Mouse (Mus musculus) intestine, postnatal 0 days (tissue): ENCODE results near the gene Tvp23a. TPM values are rescaled to one million over a fixed set of nuclear protein-coding genes. Genes with fewer than 3 reads are reported as not detected.

Experiments
- ATAC-seq: fragments of 200-750 bp; cut with Nextera tagmentation; 2 replicates; pipeline ENCODE4 v1.8.0; 2017; ENCODE audit warnings: mild to moderate bottlenecking, moderate TSS enrichment, moderate library complexity
- H3K27ac ChIP-seq: fragments of 300-500 bp; sonication (generic); 2 replicates; pipeline ENCODE4 v1.5.1; 2014; ENCODE audit warnings: mild to moderate bottlenecking, low read depth, low read length, moderate library complexity
- H3K27me3 ChIP-seq: fragments of 300-500 bp; sonication (generic); replicated peaks from 2 replicates; pipeline ENCODE4 v1.6.1; 2014; ENCODE audit warnings: low read length, mixed read lengths; ENCODE audit not compliant: control insufficient read depth, insufficient read depth
- H3K36me3 ChIP-seq: fragments of 300-500 bp; sonication (generic); 2 replicates; pipeline ENCODE4 v1.6.1; 2014; ENCODE audit warnings: mild to moderate bottlenecking, moderate library complexity; ENCODE audit not compliant: control insufficient read depth, insufficient read depth
- H3K4me1 ChIP-seq: fragments of 300-500 bp; sonication (generic); replicated peaks from 2 replicates; pipeline ENCODE4 v1.6.1; 2014; ENCODE audit warnings: antibody characterized with exemption, low read length, mixed read lengths; ENCODE audit not compliant: control insufficient read depth, insufficient read depth
- H3K4me2 ChIP-seq: fragments of 300-500 bp; sonication (generic); replicated peaks from 2 replicates; pipeline ENCODE4 v1.6.1; 2014; ENCODE audit warnings: low read depth, mild to moderate bottlenecking, moderate library complexity
- H3K4me3 ChIP-seq: fragments of 300-500 bp; sonication (generic); 2 replicates; pipeline ENCODE4 v1.5.1; 2014; ENCODE audit warnings: low read depth, low read length
- H3K9ac ChIP-seq: fragments of 300-500 bp; sonication (generic); 2 replicates; pipeline ENCODE4 v1.6.1; 2014; ENCODE audit warnings: mild to moderate bottlenecking, low read depth, low read length
- H3K9me3 ChIP-seq: fragments of 300-500 bp; sonication (generic); 2 replicates; pipeline ENCODE4 v1.6.1; 2016; ENCODE audit warnings: mixed run types; ENCODE audit not compliant: control insufficient read depth
- CTCF ChIP-seq: sonication (generic); IDR thresholded peaks from 2 replicates; pipeline ENCODE4 v1.5.1; 2016; ENCODE audit warnings: low read depth, mild to moderate bottlenecking, control low read depth, antibody characterized with exemption, moderate library complexity
- WGBS: fragments of 180-500 bp; shearing (Covaris S2); extraction: QIAGEN DNeasy Blood & Tissue Kit; methylation state at CpG from one replicate; pipeline ENCODE4 v1.1.7; 2014; 5-methylcytosine and 5-hydroxymethylcytosine counted together
- polyA plus RNA-seq: library from polyadenylated mRNA; unstranded; fragments of >200 nt; fragmentation: Nextera tagmentation; extraction: Ambion mirVana; gene quantifications from 2 replicates; pipeline ENCODE4 v1.2.1, GENCODE M21; 2015

Gene Tvp23a
- polyA plus RNA-seq, 1 experiment from 2014 or later: 1.9 TPM

- no peak for TF ChIP-seq CTCF
- 85% methylated on average over 2 of the region's 2 CpGs for WGBS
- no peak for ATAC-seq
- H3K9me3 ChIP-seq: no peaks in the 10 kb centered on the region
- no peak overlapping the region for H3K4me3 ChIP-seq
- no peaks in the 10 kb centered on the region for H3K36me3 ChIP-seq
- H3K9ac ChIP-seq: no peak overlapping the region
- no peak overlapping the region for H3K4me2 ChIP-seq
- H3K4me1 ChIP-seq: peaks cover 4% of the 10 kb centered on the region; the same call in 1 of the 2 replicates
- H3K27ac ChIP-seq: no peak overlapping the region
- H3K27me3 ChIP-seq: no peaks in the 10 kb centered on the region
These were observed 14.0 kb upstream of the Tvp23a start for GRCm38 (mm10) chr16:10461178-10461577.

DNA sequence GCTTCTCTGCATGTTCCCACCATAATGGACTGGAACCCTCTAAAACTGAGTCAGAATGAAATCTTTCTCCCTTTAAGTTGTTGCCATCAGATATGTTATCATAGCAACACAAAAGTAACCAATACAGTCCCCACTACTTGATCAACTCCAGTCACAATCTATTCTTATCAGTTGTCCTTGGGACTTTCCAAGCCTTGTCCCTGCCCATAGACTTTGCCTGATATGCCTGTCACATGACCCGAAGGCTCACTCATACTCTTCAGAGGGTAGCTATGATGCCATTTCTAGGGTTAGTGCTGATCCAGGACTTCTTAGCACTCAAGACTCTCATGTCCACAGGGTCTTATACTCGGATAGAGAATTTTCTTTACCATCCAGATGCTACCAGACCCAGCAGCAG, 13.0 kb upstream of the Tvp23a start:
- TF ChIP-seq CTCF: no peak
- H3K4me2 ChIP-seq: no peak overlapping the region
- peaks cover 9% of the 10 kb centered on the region; the same call in 1 of the 2 replicates for H3K4me1 ChIP-seq
- no peaks in the 10 kb centered on the region for H3K27me3 ChIP-seq
- no peaks in the 10 kb centered on the region for H3K36me3 ChIP-seq
- peak; percentile 87 for ATAC-seq
- no peak overlapping the region for H3K4me3 ChIP-seq
- 46% methylated on average over 2 of the region's 2 CpGs for WGBS
- H3K27ac ChIP-seq: 0 out of 2 replicates have a peak overlapping the region, but pooled peaks have one; percentile 57
- no peaks in the 10 kb centered on the region for H3K9me3 ChIP-seq
- H3K9ac ChIP-seq: no peak overlapping the region

GRCm38 (mm10) chr16:10454583-10454974, 7.4 kb upstream of the Tvp23a start:
- H3K9ac ChIP-seq: no peak overlapping the region
- no peak overlapping the region for H3K4me3 ChIP-seq
- no peaks in the 10 kb centered on the region for H3K27me3 ChIP-seq
- ATAC-seq: peak; percentile 83
- WGBS: 9% methylated on average over 3 of the region's 3 CpGs
- H3K4me1 ChIP-seq: peaks cover 12% of the 10 kb centered on the region; the same call in 1 of the 2 replicates
- peak overlapping the region; percentile 45 for H3K4me2 ChIP-seq
- peak overlapping the region; percentile 67 for H3K27ac ChIP-seq
- H3K36me3 ChIP-seq: no peaks in the 10 kb centered on the region
- TF ChIP-seq CTCF: no peak
- H3K9me3 ChIP-seq: no peaks in the 10 kb centered on the region

- Histone ChIP-seq H3K9ac (no peak overlapping the region), H3K27ac (peak overlapping the region; percentile 67), H3K4me2 (peak overlapping the region; percentile 45), H3K4me1 (peaks cover 12% of the 10 kb centered on the region; the same call in 1 of the 2 replicates), H3K27me3 (no peaks in the 10 kb centered on the region), H3K9me3 (no peaks in the 10 kb centered on the region), H3K4me3 (no peak overlapping the region), H3K36me3 (no peaks in the 10 kb centered on the region)
- TF ChIP-seq CTCF: no peak
- ATAC-seq: peak; percentile 46; the same call in 1 of the 2 replicates
- 43% methylated on average over 6 of the region's 6 CpGs for WGBS
These were observed 6.9 kb upstream of the Tvp23a start for GRCm38 (mm10) chr16:10453872-10454582.

GRCm38 (mm10) chr16:10452445-10452896, 5.3 kb upstream of the Tvp23a start:
- no peaks in the 10 kb centered on the region for H3K36me3 ChIP-seq
- H3K27me3 ChIP-seq: no peaks in the 10 kb centered on the region
- TF ChIP-seq CTCF: no peak
- H3K4me3 ChIP-seq: no peak overlapping the region
- peak overlapping the region; percentile 65; the same call in 1 of the 2 replicates for H3K27ac ChIP-seq
- ATAC-seq: peak; percentile 64
- no peaks in the 10 kb centered on the region for H3K9me3 ChIP-seq
- H3K4me1 ChIP-seq: peaks cover 12% of the 10 kb centered on the region; the same call in 1 of the 2 replicates
- 35% methylated on average over 8 of the region's 8 CpGs for WGBS
- no peak overlapping the region for H3K9ac ChIP-seq
- no peak overlapping the region for H3K4me2 ChIP-seq

DNA sequence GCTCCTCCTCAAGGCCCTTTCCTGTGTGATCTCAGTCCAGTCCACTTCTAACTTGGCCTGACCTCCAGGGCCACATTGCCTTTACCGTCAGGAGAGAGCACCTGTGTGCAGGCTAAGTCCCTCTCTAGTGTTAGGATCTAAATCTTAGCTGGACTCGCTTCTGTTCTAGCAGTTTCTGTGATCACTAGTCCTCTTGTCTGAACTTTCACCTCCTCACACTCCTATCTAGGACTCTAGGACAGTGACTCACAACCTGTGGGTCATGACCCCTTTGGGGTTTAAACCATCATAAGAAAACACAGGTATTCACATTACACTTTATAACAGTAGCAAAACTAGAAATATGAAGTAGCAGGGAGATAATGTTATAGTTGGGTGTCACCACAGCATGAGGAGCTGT, 4.7 kb upstream of the Tvp23a start:
- H3K27me3 ChIP-seq: no peaks in the 10 kb centered on the region
- H3K4me1 ChIP-seq: peaks cover 12% of the 10 kb centered on the region; the same call in 1 of the 2 replicates
- TF ChIP-seq CTCF: no peak
- no peak overlapping the region for H3K4me2 ChIP-seq
- peak overlapping the region; percentile 65 for H3K27ac ChIP-seq
- H3K4me3 ChIP-seq: no peak overlapping the region
- H3K36me3 ChIP-seq: no peaks in the 10 kb centered on the region
- 63% methylated on average over 2 of the region's 2 CpGs for WGBS
- ATAC-seq: peak; percentile 32; the same call in 1 of the 2 replicates
- no peaks in the 10 kb centered on the region for H3K9me3 ChIP-seq
- no peak overlapping the region for H3K9ac ChIP-seq
